In genomic region chr11:97442891-97443675, GRCm38 (mm10) we compare ENCODE assay signal across 12 mouse cellular contexts. TPM values are rescaled to one million over a fixed set of nuclear protein-coding genes. Genes with fewer than 3 reads are reported as not detected.
DNase-seq lines count a peak whose midpoint lies in the region; ATAC-seq lines count a peak whose summit lies in the region.
"Had no signal": no experiment of that assay in that cellular context is flagged by ENCODE, and none has a peak within 500 bp of the region (broad histone marks: within the 10 kb centered on the region; RNA-seq: fewer than 3 reads in every experiment).

No protein-coding gene starts in this region.

- intact Hi-C loops in left cerebral cortex, postnatal 4 days (cut with DNase I): no loop called here

- peak overlapping the region; percentile 92 for H3K27ac ChIP-seq in heart, embryonic 11.5 days (ENCODE audit: low read depth, low read length)
- H3K27ac ChIP-seq in limb, embryonic 11.5 days (replicated peaks; ENCODE audit: low read depth, low read length): 0 out of 2 replicates have a peak overlapping the region, but pooled peaks have one; percentile 30
- no peak overlapping the region; the same call in 1 of the 2 replicates for H3K27ac ChIP-seq in stomach, embryonic 15.5 days
- H3K27ac ChIP-seq: forebrain, embryonic 13.5 days; hindbrain, embryonic 15.5 days had no signal

- H3K4me3 ChIP-seq in heart, embryonic 11.5 days (ENCODE audit: low read depth, low read length): peak overlapping the region; percentile 95
- peak overlapping the region; percentile 97 for H3K4me3 ChIP-seq in megakaryocyte, embryonic 14.5 days (replicated peaks)
- H3K4me3 ChIP-seq in limb, embryonic 11.5 days (ENCODE audit: low read depth, low read length): no peak overlapping the region
- no peak overlapping the region for H3K4me3 ChIP-seq in stomach, embryonic 15.5 days (replicated peaks)
- H3K4me3 ChIP-seq: forebrain, embryonic 13.5 days; hindbrain, embryonic 15.5 days had no signal

- peak overlapping the region; percentile 87 for H3K4me2 ChIP-seq in heart, embryonic 11.5 days
- 0 out of 2 replicates have a peak overlapping the region, but pooled peaks have one; percentile 33 for H3K4me2 ChIP-seq in limb, embryonic 11.5 days (ENCODE audit: low read depth, severe bottlenecking)
- H3K4me2 ChIP-seq in stomach, embryonic 15.5 days: peak overlapping the region; percentile 79
- H3K4me2 ChIP-seq: forebrain, embryonic 13.5 days; hindbrain, embryonic 15.5 days had no signal

- no peak for DNase-seq in heart, postnatal 4 days
- DNase-seq in limb, embryonic 11.5 days (ENCODE audit: low spot score): no peak
- no peak for DNase-seq in adrenal gland, postnatal 10 days
- no peak for DNase-seq in left cerebral cortex, postnatal 4 days
- DNase-seq: cerebellum, adult 2 months had no signal

- H3K9me3 ChIP-seq in heart, embryonic 11.5 days (replicated peaks; ENCODE audit: control insufficient read depth, low read length): no peaks in the 10 kb centered on the region
- H3K9me3 ChIP-seq in megakaryocyte, embryonic 14.5 days: no peaks in the 10 kb centered on the region
- H3K9me3 ChIP-seq in limb, embryonic 11.5 days (ENCODE audit: control insufficient read depth, low read length): no peaks in the 10 kb centered on the region
- no peaks in the 10 kb centered on the region for H3K9me3 ChIP-seq in stomach, embryonic 15.5 days
- H3K9me3 ChIP-seq: forebrain, embryonic 13.5 days; hindbrain, embryonic 15.5 days had no signal

- H3K9ac ChIP-seq in heart, embryonic 11.5 days (ENCODE audit: low read depth, low read length): peak overlapping the region; percentile 90
- H3K9ac ChIP-seq in limb, embryonic 11.5 days (ENCODE audit: low read length): no peak overlapping the region
- no peak overlapping the region for H3K9ac ChIP-seq in stomach, embryonic 15.5 days
- H3K9ac ChIP-seq: forebrain, embryonic 13.5 days; hindbrain, embryonic 15.5 days had no signal

- WGBS in heart, embryonic 11.5 days (ENCODE audit: insufficient replicate concordance): 60% methylated on average over 11 of the region's 11 CpGs
- 88% methylated on average over 11 of the region's 11 CpGs for WGBS in limb, embryonic 11.5 days
- 80% methylated on average over 11 of the region's 11 CpGs for WGBS in stomach, embryonic 15.5 days

- no peak for ATAC-seq in heart, embryonic 11.5 days (replicated peaks; ENCODE audit: insufficient number of reproducible peaks, low FRiP score, low TSS enrichment)
- ATAC-seq in megakaryocyte, adult 5-6 weeks (ENCODE audit: poor library complexity, severe bottlenecking): no peak
- no peak for ATAC-seq in limb, embryonic 11.5 days (ENCODE audit: insufficient number of reproducible peaks, low FRiP score, low TSS enrichment, low read depth)
- no peak for ATAC-seq in stomach, embryonic 15.5 days (ENCODE audit: insufficient read depth, low FRiP score, low read depth)
- ATAC-seq: forebrain, embryonic 13.5 days had no signal

- peaks cover 18% of the 10 kb centered on the region for H3K36me3 ChIP-seq in heart, embryonic 11.5 days (ENCODE audit: control insufficient read depth, insufficient read depth, low read length)
- H3K36me3 ChIP-seq in megakaryocyte, embryonic 14.5 days (replicated peaks; ENCODE audit: low read length): peaks cover 63% of the 10 kb centered on the region
- peaks cover 16% of the 10 kb centered on the region for H3K36me3 ChIP-seq in limb, embryonic 11.5 days (ENCODE audit: control insufficient read depth, insufficient read depth, low read length)
- H3K36me3 ChIP-seq in stomach, embryonic 15.5 days: peaks cover 24% of the 10 kb centered on the region

- H3K27me3 ChIP-seq in heart, embryonic 11.5 days (ENCODE audit: control insufficient read depth, insufficient read depth, low read length): no peaks in the 10 kb centered on the region
- no peaks in the 10 kb centered on the region for H3K27me3 ChIP-seq in megakaryocyte, embryonic 14.5 days (replicated peaks)
- H3K27me3 ChIP-seq in limb, embryonic 11.5 days (ENCODE audit: control insufficient read depth, insufficient read depth, low read length): peaks cover 7% of the 10 kb centered on the region; the same call in 1 of the 2 replicates
- no peaks in the 10 kb centered on the region for H3K27me3 ChIP-seq in stomach, embryonic 15.5 days (replicated peaks)

- H3K4me1 ChIP-seq in heart, embryonic 11.5 days (ENCODE audit: control insufficient read depth, insufficient read depth, low read length): peaks cover 60% of the 10 kb centered on the region
- H3K4me1 ChIP-seq in megakaryocyte, embryonic 14.5 days: peaks cover 100% of the 10 kb centered on the region
- peaks cover 44% of the 10 kb centered on the region for H3K4me1 ChIP-seq in limb, embryonic 11.5 days (ENCODE audit: control insufficient read depth, insufficient read depth, low read length)
- peaks cover 52% of the 10 kb centered on the region for H3K4me1 ChIP-seq in stomach, embryonic 15.5 days

RNA-seq across cellular contexts. Expression of gene Arhgap23, which starts 27.8 kb away (rescaled TPM):
- polyA plus RNA-seq in heart, embryonic 11.5 days (2014; fragmentation: Nextera tagmentation; extraction: Ambion mirVana): 6.7 and 8.3 TPM in 2 replicates
- total RNA-seq in heart, postnatal 4 days (2021): 10 to 100 TPM; 51.0 to 52.3 TPM
- polyA plus RNA-seq in megakaryocyte, embryonic 14.5 days (2012; ENCODE audit: insufficient read depth, low replicate concordance): 85.6 and 94.5 TPM in 2 replicates
- 7.7 and 9.8 TPM in 2 replicates for total RNA-seq in megakaryocyte, adult 5-6 weeks (2015)
- 5.8 and 9.4 TPM in 2 replicates for total RNA-seq in megakaryocyte, adult 5-6 weeks (2017)
- polyA plus RNA-seq in limb, embryonic 11.5 days (2014; fragmentation: Nextera tagmentation; extraction: Ambion mirVana): 3.8 and 4.2 TPM in 2 replicates
- polyA plus RNA-seq in stomach, embryonic 15.5 days (2015; fragmentation: Nextera tagmentation; extraction: Ambion mirVana): 6.1 and 6.2 TPM in 2 replicates
- total RNA-seq in adrenal gland, postnatal 10 days (2021): 10 to 100 TPM; 30.9 to 32.3 TPM
- 100 to 1,000 TPM; 107 to 111 TPM for total RNA-seq in left cerebral cortex, postnatal 4 days (2021)

RNA-seq across cellular contexts. Expression of gene 4933428G20Rik, which starts 57.1 kb away (rescaled TPM):
- 0.11 TPM in 1 of 2 replicates, not detected in the other for polyA plus RNA-seq in heart, embryonic 11.5 days (2014; fragmentation: Nextera tagmentation; extraction: Ambion mirVana)
- not detected for total RNA-seq in heart, postnatal 4 days (2021)
- polyA plus RNA-seq in megakaryocyte, embryonic 14.5 days (2012; ENCODE audit: insufficient read depth, low replicate concordance): not detected in 2 replicates
- not detected in 2 replicates for total RNA-seq in megakaryocyte, adult 5-6 weeks (2015)
- not detected in 2 replicates for total RNA-seq in megakaryocyte, adult 5-6 weeks (2017)
- 0.13 TPM in 1 of 2 replicates, not detected in the other for polyA plus RNA-seq in limb, embryonic 11.5 days (2014; fragmentation: Nextera tagmentation; extraction: Ambion mirVana)
- polyA plus RNA-seq in stomach, embryonic 15.5 days (2015; fragmentation: Nextera tagmentation; extraction: Ambion mirVana): 0.71 and 0.89 TPM in 2 replicates
- total RNA-seq in adrenal gland, postnatal 10 days (2021): under 1 TPM in 1 of 2 experiments, not detected in 1; 0.18 TPM
- total RNA-seq in left cerebral cortex, postnatal 4 days (2021): under 1 TPM in 1 of 2 experiments, not detected in 1; 0.26 TPM
- total RNA-seq: left cerebral cortex, adult 8-10 months had no signal
- polyA plus RNA-seq: cerebellum, adult 2 months had no signal

Comparison
In these comparisons a context has a peak if more than half of its experiments do, and no peak if none do; other contexts are left out.
1. H3K4me2 ChIP-seq: peak in every context shown above with its lines; median percentile 87 in heart, embryonic 11.5 days; 79 in stomach, embryonic 15.5 days; 33 in limb, embryonic 11.5 days.
2. H3K4me3 ChIP-seq: peak in heart, embryonic 11.5 days (single experiment) and megakaryocyte, embryonic 14.5 days (single experiment); none in limb, embryonic 11.5 days (single experiment) and stomach, embryonic 15.5 days (single experiment).